Mouse (Mus musculus): ENCODE data around the gene Ldb2.

Gene Ldb2

DNA sequence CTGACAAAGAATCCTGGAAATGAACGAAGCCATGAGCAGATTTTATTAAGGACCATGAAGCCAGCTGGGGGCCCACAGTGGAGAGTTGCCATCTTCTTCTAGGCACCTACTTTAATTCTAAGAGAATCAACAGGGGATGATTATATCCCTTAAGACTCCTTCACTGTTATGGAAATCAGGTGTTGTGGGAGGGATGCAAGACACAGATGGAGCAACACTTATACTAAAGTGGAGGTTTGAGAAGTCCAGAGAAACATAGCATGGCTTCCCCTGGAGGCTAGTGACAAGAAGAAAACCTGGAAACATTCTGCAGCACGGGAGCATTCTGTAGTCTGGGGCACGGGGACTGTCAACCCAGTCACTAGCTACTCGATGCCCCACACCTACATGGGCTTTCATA lies 85.0 kb downstream of the Ldb2 start:
- DNase-seq: no peak

DNA sequence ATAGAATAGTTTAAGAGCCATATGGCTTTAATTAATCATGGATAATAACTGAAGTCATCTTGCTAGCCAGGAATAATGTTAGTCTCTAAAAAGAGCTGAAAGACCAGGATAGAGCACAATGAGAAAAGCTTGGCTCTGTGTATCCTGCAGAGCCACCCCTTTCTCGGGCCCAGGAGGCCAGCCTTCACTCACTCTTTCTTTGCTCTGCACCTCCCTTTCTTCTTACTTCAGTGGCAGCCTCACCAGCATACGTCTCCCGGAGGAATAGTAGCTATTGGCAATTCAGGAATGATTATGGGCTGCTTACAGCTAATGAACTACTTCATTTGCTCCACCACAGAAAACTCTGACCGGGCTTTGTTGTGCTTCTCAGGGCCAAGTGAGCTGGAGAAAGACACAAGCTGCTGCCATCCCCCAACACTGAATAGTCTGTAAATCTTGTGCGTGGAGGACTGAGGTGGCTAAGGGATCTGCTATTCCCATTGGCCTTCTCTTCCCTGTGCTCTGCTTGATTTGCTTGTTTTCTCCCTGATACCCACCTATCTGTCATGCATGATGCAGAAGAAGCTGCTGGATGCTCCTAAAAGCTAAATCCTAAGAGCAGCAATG lies 86.2 kb downstream of the Ldb2 start:
- no peak for DNase-seq

DNA sequence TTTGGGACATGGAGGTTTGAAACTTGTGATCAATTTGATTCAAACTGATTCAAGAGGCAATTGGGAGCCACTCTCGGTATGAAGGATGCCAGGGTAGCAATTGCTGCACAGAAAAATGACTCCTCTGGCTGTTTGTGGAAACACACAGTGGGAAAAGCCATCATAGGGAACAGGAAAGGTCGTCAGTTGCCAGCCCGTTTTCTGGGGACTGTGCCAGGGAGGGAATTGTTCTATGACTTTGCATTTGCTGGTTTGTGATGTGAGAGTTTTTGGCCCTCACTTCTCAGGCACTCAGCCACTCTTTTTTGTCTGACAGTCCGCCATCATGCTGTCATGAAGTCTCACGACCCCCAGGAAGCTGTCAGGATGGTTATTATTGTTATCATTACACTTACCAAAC lies 88.3 kb downstream of the Ldb2 start:
- DNase-seq: peak; percentile 66 to 72

DNA sequence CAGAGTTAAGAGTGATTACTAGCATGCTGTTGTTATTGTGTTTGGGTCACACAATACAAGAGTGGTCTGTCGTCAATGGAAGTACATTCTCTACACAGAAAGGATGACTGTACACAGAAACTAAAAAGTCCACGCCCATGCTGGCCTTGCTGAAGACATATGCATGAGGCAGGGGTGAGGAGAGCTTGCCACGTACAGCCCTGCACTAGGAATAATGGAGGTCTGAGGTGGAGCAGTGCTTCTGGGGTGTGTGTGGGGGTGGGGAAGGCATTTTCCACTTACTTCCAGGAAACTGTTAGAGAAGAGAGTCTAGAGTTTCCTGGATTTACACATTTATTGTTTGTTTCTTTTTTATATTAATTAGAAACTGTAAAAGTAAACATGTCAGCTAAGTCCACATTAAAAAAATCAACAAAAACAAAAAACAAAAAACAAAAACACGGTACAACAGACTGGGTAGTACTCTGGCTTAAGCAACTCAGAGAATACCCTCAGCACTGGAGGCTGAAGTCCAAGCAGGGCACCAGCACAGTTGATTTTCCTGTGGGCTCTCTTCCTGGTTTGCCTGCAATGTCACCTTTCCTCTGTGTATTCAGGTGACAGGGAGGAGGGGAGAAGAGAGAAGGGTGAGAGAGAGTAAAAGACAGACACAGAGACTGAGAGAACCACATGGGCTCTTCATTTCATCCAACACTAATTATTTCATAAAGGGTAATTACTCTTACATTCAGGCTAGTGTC lies 89.2 kb downstream of the Ldb2 start:
- no peak for DNase-seq

DNA sequence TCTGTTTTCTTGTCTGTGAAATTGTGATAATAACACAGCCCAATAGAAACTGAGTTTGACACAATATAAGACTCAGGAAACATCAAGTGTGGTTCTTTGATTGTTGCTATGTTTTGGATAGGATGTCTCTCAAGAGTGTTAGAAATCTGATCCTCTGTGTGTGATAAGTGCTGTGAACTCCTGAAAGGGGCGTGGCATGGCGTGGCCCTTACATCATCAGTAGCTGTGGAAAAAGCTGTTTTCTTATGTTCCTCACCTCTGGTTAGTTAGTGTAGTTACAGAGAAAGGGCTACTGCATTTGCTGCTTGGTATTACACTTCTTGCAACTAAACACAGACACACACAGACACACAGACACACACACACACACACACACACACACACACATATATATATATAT lies 90.2 kb downstream of the Ldb2 start:
- DNase-seq: no peak

DNA sequence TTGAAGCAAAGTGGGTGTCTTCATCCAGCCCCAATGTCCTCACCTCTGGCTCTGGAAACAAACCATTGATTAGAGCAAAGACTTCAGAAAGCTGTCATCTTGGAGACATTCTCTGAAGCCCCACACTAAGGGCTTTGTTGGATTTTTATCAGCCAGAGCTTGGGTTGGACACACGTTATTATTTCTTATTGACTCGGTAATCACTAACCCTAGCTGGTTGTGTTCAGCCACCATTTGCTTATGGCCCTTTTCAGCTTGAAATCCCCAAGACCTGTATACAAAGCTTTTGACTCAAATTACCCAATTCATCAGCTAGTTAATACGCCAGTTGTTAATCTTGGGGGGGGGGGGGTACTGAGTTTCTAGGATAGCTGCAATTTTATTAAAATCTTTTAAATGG lies 91.5 kb downstream of the Ldb2 start:
- DNase-seq: no peak

DNA sequence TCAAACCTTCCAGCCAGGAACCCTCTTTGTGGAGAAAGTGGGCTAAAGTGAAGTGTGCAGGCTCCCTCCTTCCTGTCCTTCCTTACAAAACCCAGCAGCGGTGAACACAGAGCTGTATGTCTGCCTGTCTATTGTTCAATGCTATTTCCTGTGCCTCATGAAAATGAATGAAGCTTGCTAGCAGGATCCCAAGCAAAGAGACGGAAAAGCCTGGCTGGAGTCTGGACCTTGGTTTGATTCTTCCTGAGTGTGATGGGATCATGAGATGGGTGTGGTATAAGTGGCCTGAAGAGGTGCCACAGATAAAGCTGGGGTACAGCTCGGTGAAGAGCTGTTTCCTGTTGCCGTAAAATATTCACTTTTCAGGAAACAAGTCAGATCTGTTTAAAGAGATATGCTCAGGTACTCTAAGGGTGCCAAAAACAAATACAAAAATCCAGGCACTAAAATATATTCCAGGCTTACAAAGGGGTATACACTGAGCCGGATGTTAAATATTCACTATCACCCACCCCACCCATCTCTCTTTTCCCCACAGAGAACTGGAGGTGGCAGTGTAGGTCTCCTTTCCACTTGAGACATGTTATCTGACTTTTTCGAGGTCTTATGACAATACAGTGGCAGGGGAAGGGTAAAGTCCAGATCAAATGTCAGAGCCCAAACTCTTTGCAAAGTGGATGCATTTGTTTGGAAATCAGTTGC lies 92.3 kb downstream of the Ldb2 start:
- no peak for DNase-seq

DNA sequence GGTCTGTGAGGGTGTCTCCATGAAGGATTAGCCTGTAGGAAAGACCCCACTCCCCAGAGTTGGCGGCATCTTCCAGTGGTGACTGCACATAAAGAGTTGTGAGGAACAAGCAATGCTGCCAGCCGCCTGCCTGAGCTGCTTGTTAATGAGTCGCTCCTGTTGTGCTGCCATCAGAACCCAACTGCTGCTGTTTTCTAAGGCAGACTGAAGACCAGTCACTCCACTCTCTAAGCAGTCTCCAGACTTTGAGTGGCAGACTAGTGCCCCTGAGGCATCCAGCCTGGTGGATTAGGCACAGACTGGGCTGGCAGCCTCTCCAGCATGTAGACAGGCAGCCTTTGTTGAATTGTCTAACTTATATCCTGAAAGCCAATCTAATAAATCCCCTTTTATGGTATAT lies 101.5 kb downstream of the Ldb2 start:
- DNase-seq: peak; percentile 18 to 39

DNA sequence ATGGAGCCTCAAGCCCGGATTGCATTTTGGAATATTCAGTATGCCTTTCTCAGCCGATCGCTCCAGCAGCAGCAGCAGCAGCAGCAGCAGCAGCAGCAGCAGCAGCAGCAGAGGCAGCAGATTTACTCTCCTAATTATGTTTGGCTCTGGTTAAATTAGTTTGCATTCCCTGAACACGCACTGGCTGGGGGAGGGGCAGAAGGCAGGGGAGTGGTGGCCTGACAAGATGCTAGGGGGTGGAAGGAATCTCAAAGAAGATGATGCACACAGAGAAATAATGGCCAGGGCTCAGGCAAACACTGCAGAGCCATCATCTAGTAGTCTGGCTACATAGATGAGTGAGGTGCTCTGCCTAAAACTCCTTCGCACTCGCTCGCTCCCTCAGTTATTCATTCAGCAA lies 102.9 kb downstream of the Ldb2 start:
- peak in 1 of 2 experiments; percentile 13 for DNase-seq

DNA sequence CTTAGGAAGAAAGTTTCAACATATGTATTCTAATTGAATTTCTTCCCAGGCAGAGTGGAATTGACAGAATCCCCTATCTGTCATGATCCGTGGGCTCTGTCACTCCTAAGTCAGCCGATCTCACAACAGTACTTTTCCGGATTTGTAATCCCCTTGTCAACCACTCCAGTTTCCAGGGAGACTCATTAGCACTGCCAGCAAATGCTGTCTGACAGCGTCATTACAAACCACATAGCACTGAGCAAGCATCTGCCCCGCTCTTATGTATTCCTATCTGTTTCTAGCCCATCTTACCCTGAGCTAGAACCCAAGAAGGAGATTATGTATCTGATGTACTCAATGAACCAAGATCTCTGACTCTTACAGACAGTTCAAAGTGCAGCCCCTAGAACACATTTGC lies 105.8 kb downstream of the Ldb2 start:
- DNase-seq: no peak

DNA sequence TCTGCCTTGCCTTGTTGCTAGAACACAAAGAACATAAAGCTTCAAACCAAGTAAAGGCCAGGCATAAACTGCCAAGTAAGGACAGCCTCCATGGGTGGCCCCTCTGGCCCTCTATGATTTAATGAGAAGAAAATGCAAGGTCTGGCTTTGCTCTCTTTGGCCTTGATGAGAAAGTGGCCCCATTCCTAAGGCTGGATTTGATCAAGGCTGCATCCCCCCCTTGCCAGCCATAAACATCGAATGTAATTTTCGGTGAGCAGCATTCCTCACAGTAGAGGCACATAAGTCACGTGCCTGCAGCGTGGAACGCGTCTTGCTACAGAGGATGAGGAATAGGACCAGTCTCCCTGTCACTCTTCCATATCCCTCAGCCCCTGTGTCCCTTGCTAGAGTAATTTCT lies 113.1 kb downstream of the Ldb2 start:
- DNase-seq: no peak

DNA sequence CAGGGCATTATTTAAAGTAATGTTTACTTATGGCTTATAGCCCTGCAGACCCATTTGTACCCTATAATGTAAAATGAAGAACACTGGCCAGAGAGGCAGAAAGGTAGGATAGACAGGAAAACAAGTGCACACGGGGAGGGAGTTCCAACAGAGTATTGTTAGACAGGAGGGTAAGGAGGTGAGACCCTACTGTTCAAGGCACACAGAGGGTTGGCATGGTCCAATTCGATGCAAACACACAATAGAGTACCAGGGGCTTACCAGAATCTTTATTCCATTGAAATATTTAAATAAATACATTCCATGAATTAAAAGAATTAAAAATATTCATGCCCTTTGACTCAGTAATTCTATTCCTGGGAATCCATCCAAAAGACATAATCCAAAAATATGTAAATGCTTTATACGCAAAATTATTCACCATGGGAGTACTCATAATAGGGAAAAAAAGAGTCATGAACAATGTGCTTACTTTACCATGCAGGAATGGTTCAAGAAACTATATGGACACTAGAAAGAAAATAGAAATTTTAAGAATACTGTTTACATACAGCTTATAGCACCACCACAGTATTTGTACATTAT lies 118.3 kb downstream of the Ldb2 start:
- DNase-seq: no peak

DNA sequence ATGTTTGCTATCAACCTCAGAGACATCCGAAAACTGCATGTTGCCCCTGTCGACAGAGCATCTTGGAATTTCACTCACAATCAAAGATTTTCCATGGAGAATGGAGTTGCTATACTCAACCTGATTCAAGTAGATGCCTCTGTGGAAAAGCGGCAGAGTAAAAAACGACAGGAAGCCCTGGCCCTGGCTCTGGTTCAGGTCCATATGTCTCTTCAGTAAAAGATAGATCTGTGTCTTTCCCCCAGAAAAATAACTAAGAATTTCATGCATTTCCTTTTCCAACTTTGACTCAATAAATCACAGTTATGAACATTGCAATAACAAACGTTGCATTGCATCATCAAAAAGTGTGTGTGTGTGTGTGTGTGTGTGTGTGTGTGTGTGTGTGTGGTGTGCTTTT lies 121.7 kb downstream of the Ldb2 start:
- no peak for DNase-seq

DNA sequence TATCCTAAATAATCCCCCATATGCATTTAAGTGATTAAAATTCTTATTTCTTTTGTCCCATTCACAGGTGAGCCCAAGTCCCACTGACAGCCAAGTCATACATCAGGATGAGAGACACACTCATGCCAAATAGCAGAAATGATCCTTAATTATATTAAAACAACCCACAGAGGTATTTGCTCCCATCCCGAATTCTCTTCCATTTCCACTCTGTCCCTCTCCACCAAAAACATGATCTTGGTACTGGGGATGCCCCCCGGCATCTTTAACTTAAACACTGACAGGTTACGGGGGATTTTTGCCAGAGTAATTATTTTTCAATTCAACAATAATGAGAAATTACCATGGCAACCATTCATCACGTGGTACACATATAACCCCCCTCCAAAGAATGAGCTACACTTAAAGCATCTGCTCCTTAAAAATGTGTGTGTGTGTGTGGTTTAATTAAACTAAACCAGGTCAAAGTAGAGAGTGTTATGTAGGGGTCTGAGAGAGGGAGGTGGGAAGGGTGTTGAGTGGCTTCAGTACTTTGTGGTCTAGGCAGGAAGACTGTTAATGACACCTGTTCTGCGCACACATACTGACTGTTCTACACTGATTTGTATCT lies 123.2 kb downstream of the Ldb2 start:
- DNase-seq: no peak

DNA sequence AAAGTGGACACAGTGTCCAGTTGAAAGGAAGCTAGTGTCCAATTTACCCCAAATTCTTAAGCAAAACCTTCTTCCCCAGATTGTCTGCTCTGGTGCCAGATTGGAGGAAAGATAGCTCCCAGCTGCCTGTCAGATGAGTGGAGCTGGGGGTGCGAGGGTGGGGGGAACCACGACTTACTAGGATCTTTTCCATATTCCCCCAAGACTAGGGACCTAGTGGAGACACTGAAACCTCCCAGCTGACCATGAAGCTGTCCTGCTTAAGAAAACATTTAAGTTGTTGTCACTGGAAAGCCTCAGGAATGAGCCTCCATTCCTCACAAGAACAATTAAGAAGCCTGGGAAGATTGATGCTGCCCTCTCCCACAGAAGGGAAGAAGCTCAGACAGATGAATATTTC lies 129.1 kb downstream of the Ldb2 start:
- no peak for DNase-seq

DNA sequence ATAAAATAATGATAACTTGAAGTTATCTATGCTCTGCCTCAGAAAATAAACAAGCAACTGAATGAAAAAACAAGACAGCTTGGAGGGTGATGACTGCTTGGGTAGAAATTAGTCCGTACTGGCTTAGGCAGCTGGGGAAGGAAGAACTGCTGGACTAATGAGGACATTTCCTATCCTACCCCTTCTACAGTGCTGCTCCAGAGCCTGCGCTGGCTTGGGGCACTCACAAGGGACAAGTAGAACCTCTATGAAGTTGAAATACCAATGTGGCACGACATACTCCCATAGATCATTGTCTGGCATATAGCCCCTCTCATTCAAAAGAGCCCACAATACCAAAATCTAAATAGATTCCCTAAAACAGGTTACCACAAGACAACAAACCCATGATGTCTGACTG lies 131.6 kb downstream of the Ldb2 start:
- DNase-seq: no peak

DNA sequence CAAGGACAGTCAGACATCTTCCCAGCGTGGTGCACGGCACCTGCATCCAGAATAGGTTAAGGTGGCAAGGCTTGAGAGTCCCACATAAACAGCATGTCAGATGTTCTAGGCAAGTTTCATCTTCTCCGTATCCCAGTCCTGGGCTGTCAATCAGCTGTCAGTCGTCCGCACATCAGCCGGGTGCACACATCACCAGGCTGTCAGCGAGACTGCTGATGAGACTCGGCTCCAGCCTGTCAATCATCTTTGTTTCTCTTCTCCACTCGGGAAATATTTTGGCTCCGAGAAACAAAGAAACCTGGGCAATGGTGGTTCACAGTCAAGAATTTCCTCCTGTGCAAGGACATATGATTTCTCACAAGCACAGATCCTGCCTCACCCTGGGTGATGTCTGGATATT lies 132.1 kb downstream of the Ldb2 start:
- peak; percentile 7 to 15 for DNase-seq

DNA sequence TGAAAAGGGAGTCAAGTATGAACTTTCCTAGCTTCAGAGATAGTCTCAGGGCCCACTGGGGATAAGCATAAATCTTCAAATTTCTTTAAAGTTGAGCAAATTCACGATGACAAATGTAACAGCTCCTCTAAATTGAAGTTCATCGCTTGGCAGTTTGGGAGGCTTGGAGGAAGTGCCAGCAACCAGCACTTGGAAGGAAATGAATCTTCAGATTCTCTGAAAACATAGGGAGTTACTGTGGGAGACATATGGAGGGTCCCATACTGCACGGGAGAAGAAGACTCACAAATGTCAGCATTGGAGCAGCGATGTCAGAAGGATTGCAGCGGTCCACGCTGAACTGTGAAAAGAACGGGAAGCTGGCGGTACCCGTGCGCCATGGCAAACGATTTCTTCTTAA lies 139.8 kb downstream of the Ldb2 start:
- DNase-seq: no peak

DNA sequence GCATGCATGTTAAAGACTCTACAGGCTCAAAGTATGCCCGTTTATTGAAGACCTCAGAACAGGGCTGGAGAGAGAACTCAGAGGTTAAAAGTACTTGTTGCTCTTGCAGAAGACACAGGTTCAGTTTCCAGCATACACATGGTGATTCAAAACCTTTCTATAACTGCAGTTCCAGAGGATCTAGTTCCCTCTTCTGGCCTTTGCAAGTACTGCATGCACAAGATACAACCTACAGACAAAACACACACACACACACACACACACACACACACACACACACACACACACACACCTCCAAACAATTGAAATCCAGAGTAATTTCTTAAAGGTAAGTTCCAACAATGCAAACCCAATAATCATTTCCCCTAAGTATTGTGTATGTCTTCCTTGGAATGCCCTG lies 142.8 kb downstream of the Ldb2 start:
- DNase-seq: no peak

DNA sequence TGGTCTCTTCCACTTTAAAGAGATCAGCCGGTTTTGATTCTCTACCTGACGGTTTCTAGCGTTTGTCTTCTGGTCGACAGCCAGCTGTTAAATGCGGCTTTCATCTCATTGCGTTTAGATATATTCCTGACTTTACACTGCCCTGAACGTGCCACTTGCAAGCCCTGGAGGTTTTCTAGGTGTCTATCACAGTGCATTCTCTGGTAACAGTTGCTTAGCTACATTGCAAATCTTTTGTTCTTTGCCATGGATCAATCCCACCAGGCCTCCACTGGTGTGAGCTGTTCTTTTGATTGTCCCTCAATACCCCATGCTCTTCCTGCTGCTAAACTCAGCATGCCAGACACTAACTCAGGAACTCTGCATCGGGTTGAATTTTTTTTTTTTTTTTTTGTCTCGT lies 145.1 kb downstream of the Ldb2 start:
- no peak for DNase-seq

DNA sequence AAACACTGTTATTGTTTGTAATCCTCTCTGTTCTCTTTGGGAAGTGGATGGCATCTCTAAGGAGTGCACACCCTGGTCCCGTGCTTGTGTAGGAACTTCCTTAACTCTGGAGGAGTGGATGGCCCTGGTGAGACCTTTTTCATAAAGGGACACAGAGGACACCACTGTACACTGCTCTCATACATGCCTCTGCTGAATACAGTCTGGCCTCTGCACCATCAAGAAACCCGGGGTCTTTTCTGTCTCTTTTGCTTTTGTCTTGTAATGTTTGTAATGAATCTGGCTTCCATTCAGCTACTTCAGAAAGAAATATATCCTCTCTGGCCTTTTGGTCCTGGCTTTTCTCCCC lies 152.7 kb downstream of the Ldb2 start:
- no peak for DNase-seq

DNA sequence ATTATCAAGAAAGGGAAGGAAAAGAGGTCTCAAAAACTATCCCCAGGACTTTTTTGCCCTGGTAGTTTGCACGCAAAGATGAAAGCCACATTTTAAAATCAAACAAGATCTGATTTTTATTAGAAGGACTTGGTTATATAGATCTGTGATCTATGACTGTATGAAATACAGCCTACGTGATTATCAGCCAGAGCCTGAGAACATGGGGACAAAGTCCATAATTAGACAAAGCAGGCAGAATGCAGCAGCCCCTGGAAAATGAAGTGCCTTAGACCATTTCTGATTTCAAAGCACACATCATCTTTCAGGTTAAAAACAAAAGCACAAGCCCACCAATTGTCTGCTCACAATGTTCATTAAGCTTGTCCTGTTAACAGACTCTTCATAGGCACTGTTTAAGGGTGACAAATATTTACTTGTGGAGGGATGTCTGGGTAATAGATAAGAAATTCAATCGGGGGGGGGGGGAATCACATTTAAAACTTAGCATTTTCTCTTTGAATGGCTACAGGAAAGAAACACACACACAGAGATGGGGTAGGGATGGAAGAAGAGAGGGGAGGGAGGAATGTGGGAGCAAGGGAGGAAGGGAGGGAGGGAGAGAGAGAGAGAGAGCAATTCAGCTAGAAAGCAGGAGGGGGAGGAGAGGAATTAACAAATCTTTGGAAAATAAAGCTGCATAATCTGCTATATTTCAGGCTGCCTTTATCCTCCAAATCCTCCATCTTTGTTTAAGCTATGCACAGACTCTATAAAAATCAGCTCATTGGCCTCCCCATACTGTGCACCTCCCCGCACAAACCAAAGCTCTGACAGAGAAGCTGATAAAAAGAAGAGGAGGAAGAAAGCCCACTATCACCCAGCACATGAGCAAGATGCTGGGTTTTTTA lies 153.3 kb downstream of the Ldb2 start:
- no peak for DNase-seq

DNA sequence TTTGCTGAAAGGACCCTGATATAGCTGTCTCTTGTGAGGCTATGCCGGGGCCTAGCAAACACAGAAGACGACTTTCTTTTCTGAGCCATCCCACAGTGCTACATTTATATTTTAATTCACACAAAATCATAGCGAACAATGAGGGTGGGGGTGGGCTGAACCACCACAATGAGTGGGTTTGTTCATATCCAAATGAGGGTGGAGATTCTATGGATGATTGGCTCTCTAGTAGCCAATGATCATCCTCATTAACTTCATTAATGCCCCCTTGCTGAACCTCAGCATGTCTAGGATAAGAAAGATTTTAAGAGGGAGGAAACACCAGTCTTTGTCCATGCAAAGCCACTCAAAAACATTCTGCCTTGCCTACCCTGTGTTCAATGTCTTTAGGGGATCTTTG lies 156.4 kb downstream of the Ldb2 start:
- no peak for DNase-seq
